Mouse (Mus musculus): ENCODE measurements at regions not wholly inside any gene's neighbourhood (a gene's known extent, or its start where the extent isn't known, plus 50 kb on each side); places are given as distances from the start of the nearest gene placed in this dataset.

DNA sequence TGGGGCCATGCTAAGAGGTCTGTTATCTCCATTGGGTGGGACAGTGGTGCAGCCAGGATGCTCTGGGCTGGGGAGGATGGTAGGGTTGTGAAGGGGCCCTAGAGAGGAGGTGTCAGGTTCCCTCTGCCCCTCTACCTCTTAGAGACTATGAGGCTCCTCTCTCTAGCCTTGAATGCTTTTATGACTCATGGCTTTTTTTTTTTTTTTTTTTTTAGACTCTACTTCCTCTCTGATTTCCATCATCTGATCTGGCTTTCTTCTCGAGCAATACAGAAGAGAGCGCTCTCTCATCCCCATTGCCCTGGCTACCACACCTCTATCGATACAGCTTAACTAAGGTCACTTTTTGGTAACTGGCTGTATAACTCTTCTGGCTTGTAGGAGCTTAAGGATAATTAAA, 176.6 kb upstream of the Grik3 start:
- no peaks in the 10 kb centered on the region for H3K4me1 ChIP-seq (ENCODE audit: control insufficient read depth, insufficient read depth, low read length)
- 77% methylated on average over 3 of the region's 3 CpGs for WGBS
- TF ChIP-seq POLR2A (IDR thresholded peaks at IDR 0.05; ENCODE audit: borderline replicate concordance, extremely low read depth, low read depth, low read length) (no peak), CTCF (IDR thresholded peaks at IDR 0.05; ENCODE audit: insufficient read depth, low read length) (no peak)

DNA sequence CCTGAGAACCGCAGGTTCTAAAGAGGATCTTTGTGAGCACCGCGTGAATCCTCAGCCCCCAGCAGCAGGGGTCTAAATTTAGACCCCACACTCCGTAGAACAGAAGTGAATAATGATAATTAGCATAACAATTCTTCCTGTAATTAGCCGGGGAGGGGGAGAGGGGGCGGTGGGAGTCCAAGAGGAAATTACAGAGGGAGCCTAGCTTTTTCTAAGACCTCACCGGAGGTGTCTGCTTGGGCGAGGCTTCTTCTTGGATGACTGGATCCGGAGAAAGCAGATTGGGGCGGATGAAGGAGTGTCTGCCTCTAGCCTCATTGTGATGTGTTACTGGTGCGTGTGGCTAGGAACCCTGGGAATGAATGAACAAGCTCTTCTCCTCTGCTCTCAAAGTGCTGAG, 177.2 kb upstream of the Grik3 start:
- no peak overlapping the region for H3K4me3 ChIP-seq (replicated peaks; ENCODE audit: extremely low read depth, low read depth, low read length)
- TF ChIP-seq POLR2A (IDR thresholded peaks at IDR 0.05; ENCODE audit: borderline replicate concordance, extremely low read depth, low read depth, low read length) (no peak), CTCF (IDR thresholded peaks at IDR 0.05; ENCODE audit: insufficient read depth, low read length) (no peak)
- 12% methylated on average over 11 of the region's 11 CpGs for WGBS
- no peaks in the 10 kb centered on the region for H3K4me1 ChIP-seq (ENCODE audit: control insufficient read depth, insufficient read depth, low read length)
- no peak for DNase-seq

More for the DNA sequence above, 176.6 kb upstream of the Grik3 start:
- no peak overlapping the region for H3K4me3 ChIP-seq (replicated peaks; ENCODE audit: extremely low read depth, low read depth, low read length)
- no peak for DNase-seq

GRCm38 (mm10) chr4:125308171-125308570, 180.5 kb upstream of the Zc3h12a start:
- 36% methylated on average over 8 of the region's 8 CpGs for WGBS
- TF ChIP-seq CTCF (IDR thresholded peaks at IDR 0.05; ENCODE audit: insufficient read depth, low read length) (no peak), POLR2A (IDR thresholded peaks at IDR 0.05; ENCODE audit: borderline replicate concordance, extremely low read depth, low read depth, low read length) (no peak)
- H3K4me3 ChIP-seq (replicated peaks; ENCODE audit: extremely low read depth, low read depth, low read length) = no peak overlapping the region
- H3K4me1 ChIP-seq (ENCODE audit: control insufficient read depth, insufficient read depth, low read length) = no peaks in the 10 kb centered on the region
- no peak for DNase-seq

DNA sequence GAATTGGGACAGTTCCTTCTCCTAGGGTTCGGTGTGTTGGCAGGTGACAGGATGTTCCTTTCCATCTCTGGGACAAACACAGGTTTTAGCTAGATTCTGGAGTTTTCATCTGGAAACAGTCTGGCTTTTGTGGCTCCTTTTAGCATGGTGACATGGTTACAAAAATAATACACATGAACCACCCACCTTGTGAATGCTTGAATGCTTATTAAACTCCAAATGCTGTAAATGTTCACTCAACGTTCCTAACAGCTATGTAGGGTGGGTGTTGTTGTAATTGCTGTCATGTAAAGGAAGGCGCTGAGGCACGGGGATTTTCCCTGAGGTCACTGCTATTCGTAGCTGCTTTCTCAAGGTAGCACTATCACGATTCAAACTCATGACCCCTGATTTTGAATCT, 178.1 kb upstream of the Zc3h12a start:
- DNase-seq = no peak
- Histone ChIP-seq H3K4me3 (replicated peaks; ENCODE audit: extremely low read depth, low read depth, low read length) (no peak overlapping the region), H3K4me1 (ENCODE audit: control insufficient read depth, insufficient read depth, low read length) (no peaks in the 10 kb centered on the region)
- no peak for TF ChIP-seq POLR2A (IDR thresholded peaks at IDR 0.05; ENCODE audit: borderline replicate concordance, extremely low read depth, low read depth, low read length)
- no peak for TF ChIP-seq CTCF (IDR thresholded peaks at IDR 0.05; ENCODE audit: insufficient read depth, low read length)
- 60% methylated on average over 6 of the region's 6 CpGs for WGBS

DNA sequence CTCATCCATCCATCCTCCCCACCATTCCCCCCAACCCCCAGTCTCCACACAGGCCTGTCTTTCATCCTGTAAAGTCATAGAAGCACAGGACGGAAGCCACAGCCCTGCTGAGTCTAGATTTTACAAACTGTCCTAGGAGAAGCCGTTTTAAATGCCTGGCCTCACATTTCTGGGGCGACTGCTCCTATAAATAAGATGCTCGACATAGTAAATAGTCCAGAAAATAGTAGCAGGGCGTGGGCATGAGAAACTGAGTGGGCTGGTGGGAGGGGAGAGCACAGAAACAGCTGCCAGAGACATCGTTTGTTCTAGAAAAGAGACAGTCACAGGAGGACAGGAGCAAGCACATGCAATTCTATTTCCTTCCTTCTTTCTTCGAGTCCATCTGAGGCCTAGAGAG, 175.0 kb upstream of the Zc3h12a start:
- Histone ChIP-seq H3K4me1 (ENCODE audit: control insufficient read depth, insufficient read depth, low read length) (no peaks in the 10 kb centered on the region), H3K4me3 (replicated peaks; ENCODE audit: extremely low read depth, low read depth, low read length) (no peak overlapping the region)
- DNase-seq = no peak
- 50% methylated on average over 7 of the region's 7 CpGs for WGBS
- TF ChIP-seq POLR2A (IDR thresholded peaks at IDR 0.05; ENCODE audit: borderline replicate concordance, extremely low read depth, low read depth, low read length) (no peak), CTCF (IDR thresholded peaks at IDR 0.05; ENCODE audit: insufficient read depth, low read length) (no peak)

DNA sequence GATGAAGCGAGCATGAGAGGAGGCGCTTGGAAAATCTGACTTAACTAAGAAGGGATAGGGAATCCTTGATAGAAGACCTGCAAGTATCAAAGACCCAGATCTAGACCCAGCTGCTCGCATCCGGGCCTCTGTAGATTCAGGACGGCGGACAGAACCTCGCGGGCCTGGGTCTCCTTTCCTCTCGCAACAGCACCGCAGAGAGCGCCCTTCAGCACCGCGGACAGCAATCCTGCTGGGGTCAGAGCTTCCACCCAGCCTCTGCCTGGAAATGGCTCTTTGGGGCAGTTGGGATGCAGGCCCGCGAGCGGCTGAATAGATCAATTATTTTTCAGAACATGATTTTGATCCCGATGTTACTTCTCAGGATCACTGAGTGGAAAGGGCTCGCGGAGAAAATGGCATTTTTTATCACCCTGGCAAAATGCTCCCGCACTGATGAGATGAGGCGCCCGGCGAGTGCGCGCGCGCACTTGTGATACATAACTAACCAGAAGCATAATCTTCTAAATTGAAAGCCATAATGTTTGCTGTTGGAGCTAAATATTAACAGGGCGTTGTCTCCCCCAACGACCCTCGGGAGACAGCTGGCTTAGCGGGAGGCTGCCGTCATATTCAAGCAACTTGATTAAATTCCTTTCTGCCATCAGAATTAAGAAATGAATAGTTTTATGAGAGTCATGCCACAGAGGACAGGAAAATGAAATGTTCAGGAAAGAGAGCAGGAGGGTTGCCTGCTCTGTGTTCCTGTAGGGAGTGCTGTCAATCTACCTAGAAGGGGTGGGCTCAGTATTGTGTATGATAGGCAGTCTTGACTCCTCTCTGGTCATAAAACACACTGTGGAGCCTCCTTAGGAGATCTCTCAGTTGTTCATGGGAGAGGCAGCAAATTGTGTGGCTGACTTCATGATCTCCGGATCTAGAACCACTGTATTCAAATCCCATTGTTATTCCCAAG, 173.1 kb upstream of the Zc3h12a start:
- 23% methylated on average over 33 of the region's 33 CpGs for WGBS
- TF ChIP-seq POLR2A (IDR thresholded peaks at IDR 0.05; ENCODE audit: borderline replicate concordance, extremely low read depth, low read depth, low read length) (no peak), CTCF (IDR thresholded peaks at IDR 0.05; ENCODE audit: insufficient read depth, low read length) (no peak)
- H3K4me1 ChIP-seq (ENCODE audit: control insufficient read depth, insufficient read depth, low read length) = no peaks in the 10 kb centered on the region
- DNase-seq = peak; percentile 7
- no peak overlapping the region for H3K4me3 ChIP-seq (replicated peaks; ENCODE audit: extremely low read depth, low read depth, low read length)

DNA sequence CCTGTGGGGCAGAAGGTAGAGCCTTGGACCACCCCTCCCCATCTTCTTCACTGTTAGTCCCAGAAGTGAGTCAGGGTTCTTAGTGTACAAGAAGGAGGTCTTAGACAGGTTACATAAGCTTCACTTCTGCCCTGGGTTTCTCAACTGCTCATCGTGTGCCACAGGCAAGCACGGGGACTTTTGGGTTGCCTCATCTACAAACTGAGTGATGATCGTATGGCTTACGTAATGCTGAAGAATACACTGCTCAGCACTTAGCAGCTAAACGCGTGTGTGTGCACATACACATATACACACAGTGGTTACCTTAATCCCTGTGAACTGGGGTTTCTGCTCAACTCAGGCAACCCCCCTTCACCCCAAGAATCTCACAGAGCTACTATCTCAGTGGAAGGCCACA, 163.1 kb upstream of the Zc3h12a start:
- Histone ChIP-seq H3K4me1 (ENCODE audit: control insufficient read depth, insufficient read depth, low read length) (no peaks in the 10 kb centered on the region), H3K4me3 (replicated peaks; ENCODE audit: extremely low read depth, low read depth, low read length) (no peak overlapping the region)
- no peak for DNase-seq
- WGBS = 67% methylated on average over 6 of the region's 6 CpGs
- no peak for TF ChIP-seq POLR2A (IDR thresholded peaks at IDR 0.05; ENCODE audit: borderline replicate concordance, extremely low read depth, low read depth, low read length)
- TF ChIP-seq CTCF (IDR thresholded peaks at IDR 0.05; ENCODE audit: insufficient read depth, low read length) = no peak

DNA sequence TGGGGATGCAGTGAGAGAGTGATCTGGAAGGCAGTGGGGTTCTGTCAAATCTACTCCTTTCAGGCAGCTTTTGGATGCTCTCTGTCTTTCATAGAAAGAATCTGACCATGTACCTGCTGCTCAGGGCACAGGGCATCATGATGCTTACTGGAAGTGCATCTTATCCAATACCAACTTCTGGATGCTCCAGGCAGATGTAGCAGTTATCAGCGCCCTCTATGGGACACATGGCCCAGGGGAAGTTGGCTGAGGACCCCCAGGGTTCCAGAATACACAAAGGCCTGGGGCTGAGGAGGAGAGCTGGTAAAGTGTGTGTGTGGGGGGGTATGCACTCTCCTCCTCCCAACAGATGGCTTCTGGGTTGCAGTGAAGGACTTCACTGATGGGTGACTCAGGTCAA, 162.1 kb upstream of the Zc3h12a start:
- TF ChIP-seq POLR2A (IDR thresholded peaks at IDR 0.05; ENCODE audit: borderline replicate concordance, extremely low read depth, low read depth, low read length) (no peak), CTCF (IDR thresholded peaks at IDR 0.05; ENCODE audit: insufficient read depth, low read length) (no peak)
- WGBS = 11% methylated on average over 1 of the region's 1 CpGs
- no peak for DNase-seq
- H3K4me1 ChIP-seq (ENCODE audit: control insufficient read depth, insufficient read depth, low read length) = no peaks in the 10 kb centered on the region
- H3K4me3 ChIP-seq (replicated peaks; ENCODE audit: extremely low read depth, low read depth, low read length) = no peak overlapping the region

DNA sequence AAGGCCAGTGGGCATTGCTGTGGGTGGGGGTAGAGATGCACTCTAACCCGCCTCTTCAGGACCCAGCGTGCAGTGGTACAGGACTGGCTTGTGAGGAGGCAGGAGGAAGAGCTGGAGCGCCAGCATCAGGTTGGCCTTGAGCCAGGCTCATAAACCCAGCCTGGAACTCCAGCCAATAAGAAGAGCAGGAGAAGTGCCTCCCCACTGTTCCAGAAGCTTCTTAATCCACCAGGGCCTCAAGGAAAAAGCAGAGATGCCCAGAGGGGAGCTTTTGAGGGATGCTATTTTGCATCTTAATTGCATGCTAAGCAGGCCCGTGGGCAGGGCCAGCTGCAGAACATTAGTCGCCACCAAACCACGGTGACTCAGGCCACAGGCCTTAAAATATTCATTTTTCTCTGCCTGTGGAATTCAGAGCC, 161.4 kb upstream of the Zc3h12a start:
- no peak for DNase-seq
- TF ChIP-seq CTCF (IDR thresholded peaks at IDR 0.05; ENCODE audit: insufficient read depth, low read length) = no peak
- no peak for TF ChIP-seq POLR2A (IDR thresholded peaks at IDR 0.05; ENCODE audit: borderline replicate concordance, extremely low read depth, low read depth, low read length)
- no peaks in the 10 kb centered on the region for H3K4me1 ChIP-seq (ENCODE audit: control insufficient read depth, insufficient read depth, low read length)
- H3K4me3 ChIP-seq (replicated peaks; ENCODE audit: extremely low read depth, low read depth, low read length) = no peak overlapping the region
- WGBS = 63% methylated on average over 6 of the region's 6 CpGs

GRCm38 (mm10) chr4:125282974-125283319, 155.3 kb upstream of the Zc3h12a start:
- no peaks in the 10 kb centered on the region for H3K4me1 ChIP-seq (ENCODE audit: control insufficient read depth, insufficient read depth, low read length)
- no peak for TF ChIP-seq CTCF (IDR thresholded peaks at IDR 0.05; ENCODE audit: insufficient read depth, low read length)
- no peak for TF ChIP-seq POLR2A (IDR thresholded peaks at IDR 0.05; ENCODE audit: borderline replicate concordance, extremely low read depth, low read depth, low read length)
- H3K4me3 ChIP-seq (replicated peaks; ENCODE audit: extremely low read depth, low read depth, low read length) = no peak overlapping the region
- DNase-seq = no peak
- WGBS = 34% methylated on average over 8 of the region's 8 CpGs
